Mouse (Mus musculus) thymus, postnatal 0 days (tissue): ENCODE measurements around the gene Nav2. TPM values are rescaled to one million over a fixed set of nuclear protein-coding genes. Genes with fewer than 3 reads are reported as not detected.
A peak's percentile ranks its signal among the peaks of the same experiment; 100 is the strongest.

Experiments
- DNase-seq: peaks from one replicate; pipeline ENCODE4 v3.0.0-alpha.2; 2015; ENCODE audit warnings: low spot score
- polyA plus RNA-seq: library from polyadenylated mRNA; unstranded; fragments of >200 nt; fragmentation: Nextera tagmentation; extraction: Ambion mirVana; gene quantifications from 2 replicates; pipeline ENCODE4 v1.2.1, GENCODE M21; 2015

The Nav2 gene
- polyA plus RNA-seq, 1 experiment from 2014 or later: 26.8 TPM

DNA sequence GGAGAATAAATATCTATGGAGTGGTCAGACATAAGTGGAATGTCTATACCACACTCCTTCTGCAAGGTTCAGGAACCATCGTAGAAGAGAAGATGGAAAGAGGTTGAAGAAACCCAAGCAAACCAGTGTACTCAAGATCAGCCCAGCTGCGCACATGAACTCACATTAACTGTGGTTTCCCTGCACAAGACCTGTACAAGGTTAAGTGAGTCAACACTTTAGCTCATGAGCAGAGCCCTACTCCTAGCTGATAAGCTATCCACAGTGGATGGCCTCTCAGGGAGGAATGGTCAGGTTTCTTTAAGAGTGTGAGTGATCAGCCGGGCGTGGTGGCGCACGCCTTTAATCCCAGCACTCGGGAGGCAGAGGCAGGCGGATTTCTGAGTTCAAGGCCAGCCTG, 567.6 kb downstream of the Nav2 start:
- DNase-seq: no peak

- DNase-seq: peak; percentile 61
Observed at GRCm38 (mm10) chr7:49476666-49477065, 568.1 kb downstream of the Nav2 start.

- no peak for DNase-seq
Observed at GRCm38 (mm10) chr7:49477076-49477975, 568.8 kb downstream of the Nav2 start.

DNA sequence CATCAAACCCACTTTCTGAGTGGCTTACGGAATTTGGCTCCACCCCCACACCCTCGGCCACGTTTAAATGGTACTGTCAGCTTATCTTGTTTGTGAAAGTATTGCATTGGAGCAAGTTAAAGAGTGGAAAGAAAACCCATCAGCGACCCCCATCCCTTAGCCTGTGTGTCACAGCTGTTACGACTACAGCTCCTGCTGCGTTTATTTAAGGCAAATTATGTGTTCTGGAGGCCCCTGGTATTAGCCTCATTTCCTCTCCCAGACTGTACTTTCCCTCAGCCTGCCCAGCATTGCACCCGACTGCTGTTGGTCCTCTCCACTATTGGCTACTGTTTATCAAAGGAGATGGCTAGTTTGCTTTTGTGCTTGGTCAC, 569.4 kb downstream of the Nav2 start:
- DNase-seq: no peak

DNA sequence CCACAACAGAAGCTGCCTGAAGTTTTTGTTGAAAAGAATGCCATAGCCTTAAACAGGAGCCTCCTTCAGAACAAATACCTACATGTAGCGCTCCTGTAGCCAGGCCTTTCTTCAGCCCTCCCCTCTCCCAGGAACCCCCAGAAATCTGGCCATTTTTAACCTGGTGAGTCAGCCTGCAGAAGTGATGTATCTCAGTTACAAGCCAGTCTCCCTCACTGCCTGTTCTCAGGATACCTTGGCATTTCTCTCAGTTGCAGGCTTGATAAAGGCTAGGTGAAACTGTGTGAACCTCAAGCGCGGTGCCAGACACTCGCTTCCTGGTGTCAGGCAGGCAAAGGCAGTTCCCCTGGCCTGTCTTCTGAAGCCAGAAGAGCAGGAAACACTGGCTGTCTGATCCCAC, 570.4 kb downstream of the Nav2 start:
- no peak for DNase-seq

- DNase-seq: no peak
Observed at GRCm38 (mm10) chr7:49480962-49481361, 572.4 kb downstream of the Nav2 start.

GRCm38 (mm10) chr7:49484036-49484744, 575.7 kb downstream of the Nav2 start:
- no peak for DNase-seq

GRCm38 (mm10) chr7:49485292-49485847, 576.9 kb downstream of the Nav2 start:
- no peak for DNase-seq

DNA sequence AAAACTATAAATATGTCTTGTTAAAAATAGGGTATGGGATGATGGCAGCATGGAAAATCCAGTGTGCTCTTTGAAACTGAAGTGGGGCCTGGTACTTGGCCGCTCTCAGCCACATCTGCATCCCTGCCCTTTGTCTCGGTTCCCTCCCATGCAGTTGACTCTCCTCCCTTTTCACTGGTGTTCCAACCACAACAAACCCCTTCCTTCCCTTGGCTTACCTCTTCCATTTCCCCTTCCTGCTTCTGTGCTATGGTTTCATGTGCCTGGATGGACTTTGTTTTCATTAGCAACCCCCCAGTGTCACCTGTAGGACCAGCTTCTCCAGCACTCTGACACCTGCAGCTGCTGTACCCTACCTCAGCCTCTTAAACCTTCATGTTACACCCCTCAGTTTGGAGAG, 578.8 kb downstream of the Nav2 start:
- no peak for DNase-seq

GRCm38 (mm10) chr7:49488493-49489087, 580.1 kb downstream of the Nav2 start:
- DNase-seq: peak; percentile 34

GRCm38 (mm10) chr7:49490814-49491213, 582.3 kb downstream of the Nav2 start:
- no peak for DNase-seq

- no peak for DNase-seq
Observed at GRCm38 (mm10) chr7:49492622-49493021, 584.1 kb downstream of the Nav2 start.

- peak; percentile 48 for DNase-seq
Observed at GRCm38 (mm10) chr7:49493210-49493609, 584.7 kb downstream of the Nav2 start.

DNA sequence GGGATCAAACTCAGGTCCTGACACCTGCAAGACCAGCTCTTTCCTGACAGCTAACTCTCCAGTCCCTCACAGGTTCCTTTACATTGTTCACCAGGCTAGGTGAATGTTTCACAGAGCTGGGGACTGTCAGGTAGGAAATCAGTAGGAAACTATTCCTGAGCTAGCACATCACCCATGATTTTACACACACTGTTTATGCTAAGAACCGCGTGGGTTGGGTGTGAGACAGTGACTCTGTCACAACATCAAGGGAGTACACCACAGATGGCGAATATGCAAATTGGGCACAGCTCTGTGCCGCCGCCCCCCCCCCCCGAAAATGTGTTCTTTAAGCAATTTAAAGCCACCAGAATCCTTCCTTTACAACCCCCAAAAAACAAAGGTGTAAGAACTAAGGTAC, 586.1 kb downstream of the Nav2 start:
- no peak for DNase-seq

GRCm38 (mm10) chr7:49496111-49496510, 587.6 kb downstream of the Nav2 start:
- no peak for DNase-seq

DNA sequence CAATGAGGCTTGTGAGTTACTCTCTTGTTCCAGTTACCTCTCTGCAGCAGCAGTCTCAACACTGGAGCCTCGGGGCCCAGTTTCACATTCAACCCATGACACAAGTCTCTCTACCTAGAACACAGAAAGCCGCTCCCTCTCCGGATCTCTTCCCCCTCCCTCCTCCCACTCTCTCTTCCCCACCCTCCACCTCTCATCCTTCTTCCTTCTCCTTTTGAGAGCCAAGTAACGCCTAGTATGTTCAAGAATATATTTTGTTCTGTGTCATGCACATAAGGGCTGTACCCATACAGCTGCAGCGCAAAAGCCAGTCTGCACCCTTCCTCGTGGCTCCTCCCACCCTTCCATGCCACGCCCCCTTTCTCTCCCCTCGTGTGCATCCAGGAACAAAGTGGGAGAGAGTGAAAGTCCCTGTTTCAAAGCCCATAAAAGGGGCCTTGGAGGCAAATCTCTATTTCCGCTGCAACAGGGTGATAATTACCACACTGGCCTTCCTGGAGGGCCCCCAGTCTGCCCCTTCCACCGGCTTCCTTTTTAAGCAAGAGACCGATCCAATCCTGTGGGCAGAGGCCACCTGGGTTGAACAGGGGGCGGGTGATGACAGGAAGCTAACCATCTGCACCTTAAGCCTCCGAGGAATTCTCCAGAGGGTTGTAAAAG, 588.4 kb downstream of the Nav2 start:
- DNase-seq: peak; percentile 39

GRCm38 (mm10) chr7:49497426-49497892, 588.9 kb downstream of the Nav2 start:
- no peak for DNase-seq

DNA sequence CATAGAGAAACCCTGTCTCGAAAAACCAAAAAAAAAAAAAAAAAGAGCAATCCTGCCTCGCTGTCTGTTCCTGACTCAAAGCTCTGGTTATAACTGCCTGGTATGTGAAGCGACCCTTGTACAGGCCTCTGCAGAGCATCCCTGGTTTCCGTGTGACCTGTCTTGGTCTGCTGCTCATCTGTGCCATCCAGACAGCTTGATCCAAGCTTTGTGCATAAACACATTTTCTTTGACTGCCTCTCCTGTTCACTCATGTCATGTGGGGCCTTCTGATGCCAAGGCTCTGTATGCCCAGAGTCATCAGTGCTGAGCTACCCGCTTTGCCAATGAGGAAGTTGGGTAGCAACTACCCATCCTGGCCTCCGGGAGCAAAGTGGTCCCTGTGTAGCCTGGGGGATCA, 591.1 kb downstream of the Nav2 start:
- no peak for DNase-seq

GRCm38 (mm10) chr7:49500916-49501315, 592.4 kb downstream of the Nav2 start:
- DNase-seq: no peak

DNA sequence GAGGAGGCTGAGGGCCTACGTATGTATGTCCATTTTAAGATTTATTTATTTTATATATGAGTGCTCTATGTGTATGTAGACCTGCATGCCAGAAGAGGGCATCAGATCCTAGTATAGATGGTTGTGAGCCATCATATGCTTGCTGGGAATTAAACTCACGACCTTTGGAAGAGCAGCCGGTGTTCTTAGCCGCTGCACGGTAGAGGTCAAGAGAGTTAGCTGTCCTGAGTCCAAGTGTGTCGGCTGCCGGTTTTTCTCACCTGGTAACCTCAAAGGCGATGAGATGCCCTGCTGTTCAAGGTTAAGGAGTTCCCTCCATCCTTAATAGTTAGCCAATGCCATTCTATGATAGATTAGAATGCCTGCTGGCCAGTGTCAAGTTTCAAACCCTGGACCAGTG, 594.9 kb downstream of the Nav2 start:
- DNase-seq: no peak

GRCm38 (mm10) chr7:49503881-49504280, 595.4 kb downstream of the Nav2 start:
- DNase-seq: no peak
